Mouse (Mus musculus) C2C12 (cell line): ENCODE data around the gene Slc44a1.

ENCODE experiments used
- CEBPB ChIP-seq: IDR thresholded peaks from one replicate; pipeline ENCODE4 v1.6.1; 2011; ENCODE audit warnings: low read depth, mild to moderate bottlenecking, control low read depth, moderate library complexity
- CTCF ChIP-seq: IDR thresholded peaks from one replicate; pipeline ENCODE4 v1.5.1; 2011; ENCODE audit not compliant: control insufficient read depth, insufficient read depth, insufficient read length
- FOSL1 ChIP-seq: IDR thresholded peaks from one replicate; pipeline ENCODE4 v1.8.0; 2011; ENCODE audit warnings: mild to moderate bottlenecking, low read length; ENCODE audit not compliant: poor library complexity, insufficient read depth, severe bottlenecking
- MAX ChIP-seq: IDR thresholded peaks from one replicate; pipeline ENCODE4 v1.6.1; 2011; ENCODE audit warnings: mild to moderate bottlenecking, control low read depth
- MYOD1 ChIP-seq: IDR thresholded peaks from one replicate; pipeline ENCODE4 v1.6.1; 2011; ENCODE audit warnings: low read depth; ENCODE audit not compliant: control insufficient read depth, insufficient read length
- MYOG ChIP-seq: IDR thresholded peaks from one replicate; pipeline ENCODE4 v1.6.1; 2011; ENCODE audit not compliant: control insufficient read depth, insufficient read length; ENCODE audit errors: extremely low read depth
- USF1 ChIP-seq: IDR thresholded peaks from one replicate; pipeline ENCODE4 v1.6.1; 2011; ENCODE audit warnings: low read depth, mild to moderate bottlenecking, control low read depth, moderate library complexity

GRCm38 (mm10) chr4:53452457-53452856 lies 12.2 kb downstream of the Slc44a1 start:
- TF ChIP-seq CTCF, result no peak
- no peak for TF ChIP-seq MYOG
- TF ChIP-seq CEBPB, result no peak
- no peak for TF ChIP-seq MAX
- TF ChIP-seq MYOD1, result no peak
- TF ChIP-seq USF1, result no peak
- TF ChIP-seq FOSL1, result no peak
